Mouse (Mus musculus) liver, embryonic 15.5 days (tissue): ENCODE data around the gene Anapc15-ps. TPM values are rescaled to one million over a fixed set of nuclear protein-coding genes. Genes with fewer than 3 reads are reported as not detected.
A peak's percentile ranks its signal among the peaks of the same experiment; 100 is the strongest.

ENCODE experiments used
- ATAC-seq: fragments of 200-750 bp; cut with Nextera tagmentation; 2 replicates; pipeline ENCODE4 v1.8.0; 2017; ENCODE audit warnings: moderate number of reproducible peaks, mild to moderate bottlenecking, moderate library complexity; ENCODE audit not compliant: insufficient read depth
- H3K27ac ChIP-seq: fragments of 300-500 bp; sonication (generic); replicated peaks from 2 replicates; pipeline ENCODE4 v1.5.1; 2015; ENCODE audit warnings: mild to moderate bottlenecking, inconsistent platforms
- H3K27me3 ChIP-seq: fragments of 300-500 bp; sonication (generic); 2 replicates; pipeline ENCODE4 v1.6.1; 2015; ENCODE audit warnings: mild to moderate bottlenecking, inconsistent platforms
- H3K36me3 ChIP-seq: fragments of 300-500 bp; sonication (generic); replicated peaks from 2 replicates; pipeline ENCODE4 v1.6.1; 2015; ENCODE audit warnings: moderate library complexity, mild to moderate bottlenecking, inconsistent platforms
- H3K4me1 ChIP-seq: fragments of 300-500 bp; sonication (generic); replicated peaks from 2 replicates; pipeline ENCODE4 v1.6.1; 2015; ENCODE audit warnings: inconsistent platforms
- H3K4me2 ChIP-seq: fragments of 300-500 bp; sonication (generic); 2 replicates; pipeline ENCODE4 v1.6.1; 2015; ENCODE audit warnings: moderate library complexity, mild to moderate bottlenecking, inconsistent platforms
- H3K4me3 ChIP-seq: fragments of 300-500 bp; sonication (generic); replicated peaks from 2 replicates; pipeline ENCODE4 v1.5.1; 2015; ENCODE audit warnings: mild to moderate bottlenecking, inconsistent platforms
- H3K9ac ChIP-seq: fragments of 300-500 bp; sonication (generic); 2 replicates; pipeline ENCODE4 v1.6.1; 2015; ENCODE audit warnings: moderate library complexity, mild to moderate bottlenecking, inconsistent platforms
- H3K9me3 ChIP-seq: fragments of 300-500 bp; sonication (generic); replicated peaks from 2 replicates; pipeline ENCODE4 v1.6.1; 2016; ENCODE audit warnings: inconsistent platforms
- WGBS: fragments of 180-500 bp; shearing (Covaris S2); methylation state at CpG from one replicate; pipeline ENCODE4 v1.1.7; 2015; ENCODE audit warnings: mixed read lengths; ENCODE audit not compliant: insufficient replicate concordance; 5-methylcytosine and 5-hydroxymethylcytosine counted together
- polyA plus RNA-seq: library from polyadenylated mRNA; unstranded; fragments of >200 nt; fragmentation: Nextera tagmentation; extraction: Ambion mirVana; gene quantifications from 2 replicates; pipeline ENCODE4 v1.2.1, GENCODE M21; 2015

The Anapc15-ps gene
- polyA plus RNA-seq = not detected in 2 replicates

DNA sequence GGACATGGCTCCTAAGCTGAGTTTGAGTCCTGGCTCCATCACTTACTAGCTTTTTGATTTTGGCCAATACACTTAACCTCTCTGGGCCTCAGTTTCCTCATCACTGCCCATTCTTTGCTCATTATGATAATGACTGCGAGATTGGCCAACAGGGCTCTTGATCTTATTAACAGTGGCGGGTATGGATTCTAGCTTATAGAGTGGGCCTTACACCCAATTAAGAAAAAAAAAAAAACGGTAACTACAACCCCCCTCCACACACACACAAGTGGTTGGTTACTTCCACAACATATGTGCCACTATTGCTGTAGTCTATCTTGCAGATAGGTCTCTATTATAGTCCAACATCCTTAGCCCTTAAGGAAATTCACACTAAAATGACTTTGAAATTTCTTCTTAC lies at the start of gene Anapc15-ps:
TSS of gene Anapc15-ps (minus strand) at position 101 of the 400 bp plus-strand sequence.
- 80% methylated on average over 3 of the region's 3 CpGs for WGBS
- Histone ChIP-seq H3K36me3 (no peaks in the 10 kb centered on the region), H3K27ac (no peak within 1 kb of the TSS), H3K9ac (no peak within 1 kb of the TSS), H3K27me3 (peaks cover 8% of the 10 kb centered on the region), H3K9me3 (no peaks in the 10 kb centered on the region; the same call in 1 of the 2 replicates), H3K4me1 (peaks cover 17% of the 10 kb centered on the region), H3K4me3 (no peak within 1 kb of the TSS), H3K4me2 (no peak within 1 kb of the TSS)
- no peak for ATAC-seq

DNA sequence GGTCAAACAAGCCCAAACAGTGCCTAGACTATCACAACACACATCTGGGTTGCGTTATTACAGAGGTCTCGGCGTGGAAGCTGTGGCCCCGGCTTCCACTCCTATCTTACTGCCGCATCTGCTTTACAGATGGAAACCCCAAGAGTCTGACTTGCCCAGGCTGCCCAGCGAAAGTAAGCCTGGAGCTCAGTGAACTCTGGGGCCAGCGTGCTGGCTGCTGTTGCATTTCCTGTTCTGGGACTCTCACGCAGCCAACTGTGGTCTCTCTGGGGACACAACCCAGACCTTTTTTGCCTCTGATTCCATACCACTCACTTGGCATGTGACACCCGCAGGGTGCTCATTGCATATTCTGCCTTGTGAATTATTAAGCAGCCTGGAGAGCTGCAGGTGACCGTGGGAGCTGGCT lies 49.0 kb upstream of the Anapc15-ps start:
- H3K4me3 ChIP-seq = no peak overlapping the region
- no peak overlapping the region for H3K9ac ChIP-seq
- no peaks in the 10 kb centered on the region for H3K27me3 ChIP-seq
- H3K27ac ChIP-seq = no peak overlapping the region
- H3K4me1 ChIP-seq = peaks cover 46% of the 10 kb centered on the region
- no peaks in the 10 kb centered on the region for H3K9me3 ChIP-seq
- 16% methylated on average over 10 of the region's 10 CpGs for WGBS
- peak overlapping the region; percentile 36 for H3K4me2 ChIP-seq
- peak; percentile 69 for ATAC-seq
- no peaks in the 10 kb centered on the region for H3K36me3 ChIP-seq

DNA sequence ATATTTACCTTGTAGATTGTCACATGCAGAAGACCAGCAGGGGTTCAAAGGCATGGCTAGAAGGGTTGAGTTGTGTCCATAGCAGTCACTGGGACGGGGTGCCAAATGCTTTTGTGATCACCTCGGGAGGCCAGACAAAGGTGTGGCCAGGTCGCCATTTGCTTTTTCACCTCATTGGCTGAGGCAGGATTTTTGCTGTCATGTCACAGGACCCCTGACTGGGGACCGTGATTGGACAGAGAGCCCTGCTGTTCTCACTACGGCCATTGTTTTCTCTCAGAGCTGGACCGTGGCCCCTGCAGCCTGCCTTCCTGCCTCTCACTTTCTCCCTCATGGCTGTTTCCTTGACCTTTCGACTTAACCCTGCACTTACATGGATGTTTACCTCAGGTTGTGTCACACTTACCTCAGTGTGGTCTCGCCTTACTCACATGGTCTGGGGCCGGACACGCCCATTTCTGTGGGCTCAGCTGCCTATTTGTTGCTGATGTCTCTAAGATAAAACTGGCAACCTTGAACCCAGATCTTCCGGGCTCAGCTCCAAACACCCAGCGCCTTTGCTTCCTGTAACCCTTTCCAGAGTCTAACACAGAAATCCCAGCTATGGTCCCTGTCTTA lies 47.0 kb upstream of the Anapc15-ps start:
- Histone ChIP-seq H3K4me1 (peaks cover 44% of the 10 kb centered on the region), H3K27ac (no peak overlapping the region), H3K4me2 (peak overlapping the region; percentile 20; the same call in 1 of the 2 replicates), H3K4me3 (no peak overlapping the region), H3K9me3 (no peaks in the 10 kb centered on the region), H3K27me3 (no peaks in the 10 kb centered on the region), H3K9ac (no peak overlapping the region), H3K36me3 (no peaks in the 10 kb centered on the region)
- ATAC-seq = no peak
- 53% methylated on average over 12 of the region's 12 CpGs for WGBS

DNA sequence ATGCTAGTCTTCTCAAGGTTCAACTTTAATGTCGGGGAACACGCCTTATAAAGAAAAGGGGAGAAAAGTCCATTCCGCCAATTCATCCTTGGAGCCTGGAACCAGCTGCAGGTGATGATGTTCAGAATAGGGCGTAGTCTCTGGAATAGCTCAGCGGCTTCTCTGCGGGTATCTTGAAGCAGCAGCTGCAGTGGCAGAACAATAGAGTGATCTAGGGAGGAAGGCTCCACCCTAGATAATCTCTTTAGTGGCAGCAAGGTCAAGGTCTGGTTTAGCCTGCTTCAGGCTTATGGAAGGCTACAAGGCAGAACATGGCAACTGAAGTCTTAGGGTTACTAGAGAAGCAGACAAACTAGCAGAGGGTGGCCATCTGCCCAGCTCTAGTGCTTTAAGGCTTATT lies 46.2 kb upstream of the Anapc15-ps start:
- Histone ChIP-seq H3K4me1 (peaks cover 37% of the 10 kb centered on the region), H3K36me3 (no peaks in the 10 kb centered on the region), H3K27ac (no peak overlapping the region), H3K27me3 (no peaks in the 10 kb centered on the region), H3K9me3 (no peaks in the 10 kb centered on the region), H3K4me2 (no peak overlapping the region), H3K9ac (no peak overlapping the region), H3K4me3 (no peak overlapping the region)
- WGBS = 45% methylated on average over 6 of the region's 6 CpGs
- no peak for ATAC-seq

DNA sequence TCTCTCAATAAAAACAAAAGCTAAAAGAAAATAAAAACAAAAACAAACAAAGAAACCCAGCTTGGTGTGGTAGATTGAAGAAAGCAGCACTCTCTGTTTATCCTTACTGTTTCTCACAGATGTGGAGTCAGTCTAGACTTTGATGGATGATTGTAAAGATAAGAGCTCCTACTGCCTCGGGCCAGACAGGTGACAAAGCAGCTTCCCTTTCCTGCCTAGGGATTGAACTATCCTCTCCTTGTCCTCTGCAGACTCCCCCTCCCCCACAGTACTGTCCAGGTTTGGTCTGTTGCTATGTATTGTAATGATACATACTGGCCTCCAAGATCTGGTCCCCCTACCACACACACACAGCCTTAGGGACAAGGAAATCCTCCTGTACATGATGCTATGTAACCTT lies 45.5 kb upstream of the Anapc15-ps start:
- no peaks in the 10 kb centered on the region for H3K36me3 ChIP-seq
- H3K9me3 ChIP-seq = no peaks in the 10 kb centered on the region
- no peak overlapping the region for H3K27ac ChIP-seq
- no peaks in the 10 kb centered on the region for H3K27me3 ChIP-seq
- no peak overlapping the region for H3K4me2 ChIP-seq
- ATAC-seq = no peak
- peaks cover 37% of the 10 kb centered on the region for H3K4me1 ChIP-seq
- no peak overlapping the region for H3K9ac ChIP-seq
- WGBS = 7% methylated on average over 1 of the region's 1 CpGs
- H3K4me3 ChIP-seq = no peak overlapping the region

DNA sequence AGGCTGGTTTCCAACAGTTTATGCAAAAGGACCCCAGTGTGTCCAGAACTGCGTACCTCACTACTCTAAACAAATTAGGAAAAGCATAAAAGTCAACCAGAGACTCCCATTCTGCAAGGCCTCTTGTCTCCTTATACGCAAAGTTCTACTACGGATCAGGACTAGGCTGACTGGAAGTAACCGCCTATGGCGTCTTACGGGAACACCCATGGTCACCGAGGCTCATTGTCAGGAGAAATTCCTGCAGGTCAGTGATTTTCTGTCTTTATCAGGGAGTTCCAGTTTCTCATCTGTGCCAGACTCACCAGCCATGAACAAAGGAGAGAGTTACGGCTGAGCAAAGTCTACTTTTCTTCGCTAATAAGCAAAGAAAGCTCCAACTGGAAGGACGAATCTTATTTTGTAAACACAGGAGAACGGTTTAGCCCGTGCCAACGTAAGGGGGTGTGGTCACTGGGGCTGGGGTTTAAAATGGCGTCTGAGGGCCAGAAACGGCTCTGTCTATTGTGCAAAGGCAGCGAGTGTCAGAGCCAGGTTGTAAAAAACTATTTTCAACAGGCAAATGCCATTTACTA lies 43.9 kb upstream of the Anapc15-ps start:
- WGBS = 71% methylated on average over 16 of the region's 16 CpGs
- no peak for ATAC-seq
- no peak overlapping the region for H3K4me2 ChIP-seq

DNA sequence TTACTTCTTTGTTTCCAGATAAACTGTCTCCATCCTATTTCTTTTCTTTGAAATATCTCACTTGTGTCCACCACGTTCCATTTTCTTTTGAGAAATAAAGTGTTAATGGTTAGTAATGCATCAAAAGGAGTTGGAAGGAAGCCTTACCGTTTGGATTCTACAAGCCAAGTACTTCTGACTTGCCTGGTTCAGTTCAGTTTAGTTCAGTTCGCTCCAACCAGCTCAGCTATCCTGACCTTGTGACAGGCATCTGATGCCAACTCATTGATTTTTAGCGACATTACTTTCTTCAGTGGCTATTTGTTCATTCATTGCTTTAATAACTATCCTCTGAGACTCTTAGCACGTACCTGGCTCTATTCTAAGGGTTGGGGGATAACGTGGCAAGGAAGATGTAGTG lies 42.4 kb upstream of the Anapc15-ps start:
- no peak overlapping the region for H3K4me2 ChIP-seq
- no peak overlapping the region for H3K4me3 ChIP-seq
- H3K9ac ChIP-seq = no peak overlapping the region
- no peaks in the 10 kb centered on the region for H3K9me3 ChIP-seq
- H3K36me3 ChIP-seq = no peaks in the 10 kb centered on the region
- WGBS = 61% methylated on average over 6 of the region's 6 CpGs
- peaks cover 19% of the 10 kb centered on the region for H3K4me1 ChIP-seq
- no peaks in the 10 kb centered on the region for H3K27me3 ChIP-seq
- H3K27ac ChIP-seq = no peak overlapping the region
- no peak for ATAC-seq

More for the DNA sequence above, 43.9 kb upstream of the Anapc15-ps start:
- H3K27me3 ChIP-seq = no peaks in the 10 kb centered on the region
- H3K4me3 ChIP-seq = no peak overlapping the region
- H3K9me3 ChIP-seq = no peaks in the 10 kb centered on the region
- H3K36me3 ChIP-seq = no peaks in the 10 kb centered on the region
- peaks cover 31% of the 10 kb centered on the region for H3K4me1 ChIP-seq
- no peak overlapping the region for H3K27ac ChIP-seq
- H3K9ac ChIP-seq = no peak overlapping the region

DNA sequence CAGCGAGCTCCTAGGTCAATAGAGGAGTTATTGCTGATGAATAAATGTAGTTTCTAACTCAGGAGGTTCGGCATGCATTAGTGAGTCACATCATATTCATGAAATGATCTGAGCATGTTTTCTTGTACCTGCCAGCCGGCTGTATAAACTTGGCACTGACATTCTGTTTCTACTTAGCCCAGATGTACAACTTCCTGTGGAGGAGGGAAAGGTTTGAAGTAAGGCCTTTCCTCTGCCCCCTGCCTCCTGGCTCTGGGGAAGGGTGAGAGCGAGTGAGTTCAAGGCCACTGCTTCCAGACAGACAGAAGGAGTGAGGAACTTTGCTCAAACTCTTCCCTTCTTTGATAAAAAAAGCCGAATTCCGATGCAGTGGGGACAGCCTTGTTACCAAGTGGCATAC lies 39.0 kb upstream of the Anapc15-ps start:
- H3K27me3 ChIP-seq = no peaks in the 10 kb centered on the region
- 52% methylated on average over 6 of the region's 6 CpGs for WGBS
- H3K9me3 ChIP-seq = no peaks in the 10 kb centered on the region
- no peak for ATAC-seq
- no peak overlapping the region for H3K9ac ChIP-seq
- H3K27ac ChIP-seq = no peak overlapping the region
- no peak overlapping the region for H3K4me3 ChIP-seq
- no peak overlapping the region for H3K4me2 ChIP-seq
- H3K4me1 ChIP-seq = peaks cover 6% of the 10 kb centered on the region; the same call in 1 of the 2 replicates
- no peaks in the 10 kb centered on the region for H3K36me3 ChIP-seq

DNA sequence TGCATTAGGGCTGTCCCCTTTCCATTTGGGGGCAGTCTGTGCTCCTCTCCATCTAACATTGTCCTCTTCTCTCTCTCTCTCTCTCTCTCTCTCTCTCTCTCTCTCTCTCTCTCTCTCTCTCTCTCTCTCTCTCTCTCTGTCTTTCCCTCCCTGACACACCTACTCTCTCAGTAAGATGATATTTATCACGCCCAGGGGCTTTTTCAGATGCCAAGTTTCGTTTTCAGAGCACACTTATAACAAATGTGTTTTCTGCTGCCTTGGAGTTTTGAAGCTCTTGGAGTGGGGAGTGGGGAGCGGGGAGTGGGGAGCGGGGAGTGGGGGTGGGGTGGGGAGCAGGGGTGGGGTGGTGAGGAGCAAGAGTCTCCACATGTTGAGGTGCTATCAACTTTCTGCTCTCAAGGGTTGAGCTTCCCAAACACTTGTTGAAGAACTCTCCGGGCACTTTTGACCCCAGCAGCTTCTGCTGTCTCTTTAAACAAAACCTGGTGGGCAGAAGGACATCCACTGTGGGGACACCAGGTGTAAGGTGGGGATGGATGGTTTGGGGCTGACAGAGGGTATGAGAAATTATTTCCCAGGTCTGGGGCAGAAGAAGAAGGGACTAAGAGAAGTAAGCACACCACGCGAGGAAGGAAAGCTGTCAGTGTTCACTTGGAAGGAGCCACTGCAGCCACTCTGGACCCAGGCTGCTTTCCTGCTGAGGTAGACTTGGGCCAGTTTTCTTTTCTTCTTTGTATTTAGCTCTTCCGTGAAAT lies 36.8 kb upstream of the Anapc15-ps start:
- no peak for ATAC-seq
- no peaks in the 10 kb centered on the region for H3K36me3 ChIP-seq
- H3K4me2 ChIP-seq = no peak overlapping the region
- H3K9ac ChIP-seq = no peak overlapping the region
- no peak overlapping the region for H3K4me3 ChIP-seq
- peaks cover 6% of the 10 kb centered on the region; the same call in 1 of the 2 replicates for H3K4me1 ChIP-seq
- no peak overlapping the region for H3K27ac ChIP-seq
- 63% methylated on average over 8 of the region's 8 CpGs for WGBS
- H3K9me3 ChIP-seq = no peaks in the 10 kb centered on the region
- no peaks in the 10 kb centered on the region for H3K27me3 ChIP-seq

DNA sequence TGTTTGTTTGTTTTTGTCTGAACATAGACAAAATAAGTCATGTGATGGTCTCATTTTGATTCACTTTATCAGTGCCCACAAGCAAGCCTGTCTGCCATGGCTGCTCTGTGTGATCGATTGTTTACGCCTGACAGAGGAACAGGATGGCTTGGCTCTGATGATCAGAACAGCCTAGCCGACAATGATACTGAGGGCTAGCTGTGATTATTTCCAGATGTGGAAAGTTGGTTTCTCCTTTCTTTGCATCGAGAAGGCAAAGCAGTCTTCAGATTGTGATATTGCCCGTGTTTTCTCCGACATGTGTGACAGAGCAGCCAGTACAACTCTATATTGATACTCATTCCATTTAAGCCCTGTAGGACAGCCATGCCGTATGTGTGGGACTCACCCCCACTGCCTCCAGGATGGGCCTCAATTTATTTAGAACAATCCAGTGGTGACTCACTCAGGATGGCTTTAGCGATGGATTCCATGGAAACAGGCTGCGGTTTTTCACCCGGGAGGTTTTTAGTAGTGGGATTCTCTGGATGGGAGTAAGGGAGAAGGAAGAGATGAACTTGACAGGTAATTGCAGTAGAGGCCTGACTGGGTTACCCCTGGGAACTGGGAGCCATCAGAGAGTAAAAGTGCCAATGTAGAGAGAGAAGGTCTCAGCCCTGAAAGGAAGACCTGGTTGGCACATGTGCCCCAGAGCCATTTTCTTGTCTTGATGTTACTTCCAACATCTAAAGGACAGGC lies 36.1 kb upstream of the Anapc15-ps start:
- H3K27ac ChIP-seq = no peak overlapping the region
- H3K27me3 ChIP-seq = no peaks in the 10 kb centered on the region
- no peak overlapping the region for H3K4me3 ChIP-seq
- peaks cover 6% of the 10 kb centered on the region; the same call in 1 of the 2 replicates for H3K4me1 ChIP-seq
- H3K4me2 ChIP-seq = no peak overlapping the region
- H3K9ac ChIP-seq = no peak overlapping the region
- H3K36me3 ChIP-seq = no peaks in the 10 kb centered on the region
- 63% methylated on average over 10 of the region's 10 CpGs for WGBS
- no peaks in the 10 kb centered on the region for H3K9me3 ChIP-seq
- no peak for ATAC-seq

DNA sequence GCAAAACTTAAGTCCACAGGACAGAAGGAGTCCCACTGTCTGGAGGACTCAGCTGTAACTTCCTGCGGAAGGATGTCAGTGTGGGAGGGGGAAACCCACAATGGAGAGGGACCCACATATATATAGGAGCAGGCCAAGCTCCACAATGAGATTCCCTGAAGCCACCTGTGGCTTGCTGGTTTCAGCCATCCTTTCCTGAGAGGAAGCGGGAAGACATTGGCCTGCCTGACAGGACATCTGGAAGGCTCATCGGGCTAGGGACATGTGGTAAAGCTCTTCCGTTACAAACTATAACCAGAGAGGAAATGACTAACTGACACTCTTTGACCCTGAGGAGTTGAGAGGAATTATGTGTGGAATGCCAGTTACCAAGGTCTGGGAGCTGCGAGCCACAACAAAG lies 34.8 kb upstream of the Anapc15-ps start:
- H3K4me1 ChIP-seq = peaks cover 6% of the 10 kb centered on the region; the same call in 1 of the 2 replicates
- H3K9me3 ChIP-seq = no peaks in the 10 kb centered on the region
- H3K9ac ChIP-seq = no peak overlapping the region
- H3K4me3 ChIP-seq = no peak overlapping the region
- WGBS = 20% methylated on average over 5 of the region's 5 CpGs
- H3K27ac ChIP-seq = no peak overlapping the region
- 0 out of 2 replicates have a peak, but pooled peaks have one; percentile 28 for ATAC-seq
- H3K36me3 ChIP-seq = no peaks in the 10 kb centered on the region
- H3K4me2 ChIP-seq = no peak overlapping the region
- no peaks in the 10 kb centered on the region for H3K27me3 ChIP-seq
